Mouse (Mus musculus) liver, embryonic 12.5 days (tissue): Measurements from ENCODE around the gene Abcb9. TPM values are rescaled to one million over a fixed set of nuclear protein-coding genes. Genes with fewer than 3 reads are reported as not detected.

ENCODE experiments used
- ATAC-seq: fragments of 200-750 bp; cut with Nextera tagmentation; 2 replicates; pipeline ENCODE4 v1.8.0; 2017; ENCODE audit warnings: moderate number of reproducible peaks, mild to moderate bottlenecking, moderate library complexity
- H3K27ac ChIP-seq: fragments of 300-500 bp; sonication (generic); 2 replicates; pipeline ENCODE4 v1.5.1; 2016; ENCODE audit warnings: mild to moderate bottlenecking
- H3K27me3 ChIP-seq: fragments of 300-500 bp; sonication (generic); replicated peaks from 2 replicates; pipeline ENCODE4 v1.6.1; 2016; ENCODE audit warnings: mild to moderate bottlenecking, moderate library complexity
- H3K36me3 ChIP-seq: fragments of 300-500 bp; sonication (generic); 2 replicates; pipeline ENCODE4 v1.6.1; 2016; ENCODE audit warnings: mild to moderate bottlenecking, moderate library complexity
- H3K4me1 ChIP-seq: fragments of 300-500 bp; sonication (generic); 2 replicates; pipeline ENCODE4 v1.6.1; 2016
- H3K4me2 ChIP-seq: fragments of 300-500 bp; sonication (generic); 2 replicates; pipeline ENCODE4 v1.6.1; 2016; ENCODE audit warnings: mild to moderate bottlenecking, moderate library complexity
- H3K4me3 ChIP-seq: fragments of 300-500 bp; sonication (generic); 2 replicates; pipeline ENCODE4 v1.5.1; 2016; ENCODE audit warnings: mild to moderate bottlenecking, moderate library complexity
- H3K9ac ChIP-seq: fragments of 300-500 bp; sonication (generic); 2 replicates; pipeline ENCODE4 v1.6.1; 2016; ENCODE audit warnings: mild to moderate bottlenecking, moderate library complexity
- H3K9me3 ChIP-seq: fragments of 300-500 bp; sonication (generic); replicated peaks from 2 replicates; pipeline ENCODE4 v1.6.1; 2016; ENCODE audit warnings: mild to moderate bottlenecking, moderate library complexity
- WGBS: fragments of 180-500 bp; shearing (Covaris S2); methylation state at CpG from one replicate; pipeline ENCODE4 v1.1.7; 2016; ENCODE audit not compliant: insufficient replicate concordance; 5-methylcytosine and 5-hydroxymethylcytosine counted together
- polyA plus RNA-seq: library from polyadenylated mRNA; unstranded; fragments of >200 nt; fragmentation: Nextera tagmentation; extraction: Ambion mirVana; gene quantifications from 2 replicates; pipeline ENCODE4 v1.2.1, GENCODE M21; 2016

The Abcb9 gene
- polyA plus RNA-seq, 1 experiment from 2014 or later: 5.0 TPM

DNA sequence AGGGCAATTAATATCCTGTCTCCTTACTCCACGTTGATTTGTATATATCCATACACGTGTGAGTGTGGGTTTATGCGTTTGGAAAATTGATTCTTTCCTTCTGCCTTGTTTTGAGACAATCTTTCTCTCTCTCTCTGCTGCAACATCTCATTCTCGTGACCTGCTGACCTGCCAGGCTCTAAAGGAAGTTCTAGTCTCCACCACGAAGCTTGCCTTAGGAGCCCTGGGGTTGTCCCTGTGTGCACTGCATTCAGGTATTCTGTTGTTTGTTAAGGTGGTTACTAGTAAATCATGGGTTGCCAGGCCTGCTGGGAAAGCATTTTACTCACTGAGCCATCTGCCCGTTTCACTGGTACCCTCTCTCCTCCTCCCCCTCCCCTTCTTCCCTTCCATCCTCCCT is 59.3 kb downstream of the Abcb9 start:
- no peaks in the 10 kb centered on the region for H3K36me3 ChIP-seq
- H3K4me3 ChIP-seq: no peak overlapping the region
- peaks cover 50% of the 10 kb centered on the region for H3K4me1 ChIP-seq
- H3K27me3 ChIP-seq: no peaks in the 10 kb centered on the region
- no peaks in the 10 kb centered on the region for H3K9me3 ChIP-seq
- ATAC-seq: no peak
- H3K4me2 ChIP-seq: no peak overlapping the region
- WGBS: 36% methylated on average over 6 of the region's 6 CpGs
- no peak overlapping the region for H3K9ac ChIP-seq
- no peak overlapping the region for H3K27ac ChIP-seq

DNA sequence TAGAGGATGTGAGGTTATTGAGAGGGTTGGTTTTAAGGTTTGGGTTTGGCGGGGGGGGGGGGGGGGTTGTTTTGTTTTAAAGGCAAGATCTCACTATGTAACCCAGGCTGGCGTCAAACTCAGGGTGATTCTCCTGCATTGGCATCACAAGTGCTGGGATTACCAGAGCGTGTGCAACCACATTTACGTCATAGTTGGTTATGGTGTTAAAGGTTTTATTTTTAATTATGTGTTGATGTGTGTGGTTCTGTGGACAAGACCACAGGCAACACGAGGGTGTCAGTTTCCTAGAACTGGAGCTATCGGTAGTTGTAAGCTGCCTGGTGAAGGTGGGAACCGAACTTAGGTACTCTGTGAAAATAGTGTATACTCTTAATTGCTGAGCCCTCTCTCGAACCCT is 59.8 kb downstream of the Abcb9 start:
- no peak overlapping the region for H3K4me3 ChIP-seq
- H3K4me2 ChIP-seq: no peak overlapping the region
- H3K36me3 ChIP-seq: no peaks in the 10 kb centered on the region
- H3K9me3 ChIP-seq: no peaks in the 10 kb centered on the region
- peaks cover 54% of the 10 kb centered on the region for H3K4me1 ChIP-seq
- no peak for ATAC-seq
- no peak overlapping the region for H3K9ac ChIP-seq
- WGBS: 62% methylated on average over 8 of the region's 8 CpGs
- no peak overlapping the region for H3K27ac ChIP-seq
- no peaks in the 10 kb centered on the region for H3K27me3 ChIP-seq

DNA sequence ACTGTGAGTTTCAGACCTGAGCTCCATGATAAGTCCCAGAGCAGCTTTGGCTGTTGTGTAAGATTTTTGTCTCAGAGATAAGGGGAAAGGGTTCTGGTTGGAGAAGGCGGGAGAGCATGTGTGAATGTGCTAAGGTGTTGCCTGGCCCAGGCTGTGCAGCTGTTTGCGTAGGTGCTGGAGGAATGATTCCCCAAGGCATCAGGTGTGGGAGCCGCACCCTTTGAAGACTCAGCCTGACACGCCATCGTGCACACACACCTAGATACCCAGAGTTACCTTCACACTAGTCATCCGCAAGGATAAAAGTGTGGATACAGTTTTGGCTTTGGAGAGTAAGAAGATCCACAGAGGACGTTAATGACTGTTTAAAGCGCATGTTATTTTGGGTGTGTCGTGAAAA is 60.2 kb downstream of the Abcb9 start:
- H3K36me3 ChIP-seq: no peaks in the 10 kb centered on the region
- no peaks in the 10 kb centered on the region for H3K9me3 ChIP-seq
- WGBS: 64% methylated on average over 9 of the region's 9 CpGs
- no peak overlapping the region for H3K27ac ChIP-seq
- no peak overlapping the region for H3K9ac ChIP-seq
- ATAC-seq: no peak
- H3K4me3 ChIP-seq: no peak overlapping the region
- no peak overlapping the region for H3K4me2 ChIP-seq
- peaks cover 54% of the 10 kb centered on the region for H3K4me1 ChIP-seq
- no peaks in the 10 kb centered on the region for H3K27me3 ChIP-seq

DNA sequence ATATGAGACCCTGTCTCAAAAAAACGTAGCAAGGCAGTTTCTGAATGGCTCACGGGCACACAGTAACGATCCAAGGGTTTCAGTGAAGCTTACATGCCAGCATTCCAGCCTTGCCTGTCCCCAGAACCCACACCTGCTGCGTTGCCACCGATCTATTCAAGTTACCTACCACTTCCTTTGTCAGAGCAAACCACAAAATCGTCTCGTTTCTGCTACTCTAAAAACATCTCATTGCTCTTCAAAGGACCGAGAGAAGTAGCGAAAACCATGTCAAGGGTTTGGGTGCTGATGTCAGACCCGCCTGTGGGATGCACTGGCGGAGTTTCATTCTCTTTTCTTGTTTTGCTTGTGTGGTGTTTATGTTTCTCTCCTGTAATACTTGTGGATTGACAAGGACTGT is 61.1 kb downstream of the Abcb9 start:
- Histone ChIP-seq H3K9ac (no peak overlapping the region), H3K27me3 (no peaks in the 10 kb centered on the region), H3K4me3 (no peak overlapping the region), H3K4me1 (peaks cover 55% of the 10 kb centered on the region), H3K27ac (no peak overlapping the region), H3K9me3 (no peaks in the 10 kb centered on the region), H3K36me3 (peaks cover 5% of the 10 kb centered on the region), H3K4me2 (no peak overlapping the region)
- ATAC-seq: no peak
- WGBS: 52% methylated on average over 11 of the region's 11 CpGs

DNA sequence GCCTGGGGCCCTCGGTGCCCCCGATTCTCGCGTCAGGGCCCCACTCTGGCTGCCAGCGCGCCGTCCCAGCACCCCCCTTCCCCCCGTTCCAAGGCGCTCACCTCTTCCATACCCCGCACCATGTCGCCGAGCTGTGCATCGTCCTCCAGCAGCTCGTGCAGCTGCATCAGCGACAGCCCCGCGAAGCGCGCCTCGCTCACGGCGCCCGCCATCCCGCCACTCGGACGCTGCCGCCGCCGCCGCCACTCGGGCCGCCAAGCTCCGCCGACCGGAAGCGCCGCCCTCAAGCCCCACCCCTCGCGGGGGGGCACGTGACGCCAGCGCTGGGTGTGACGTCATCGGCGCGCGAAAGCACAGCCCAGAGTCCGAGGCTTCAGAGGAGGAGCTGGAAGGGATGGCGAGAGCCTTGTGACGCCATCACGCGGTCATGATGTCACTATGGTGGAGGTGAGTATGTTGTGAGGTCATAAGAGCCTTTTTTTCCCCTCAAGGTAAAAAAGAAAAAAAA is 63.5 kb downstream of the Abcb9 start, which contains the start of gene Vps37b:
Gene Vps37b, minus strand, starts transcription at position 270 of the 508 bp plus-strand sequence.
- peak within 1 kb of the TSS; percentile 97 for H3K4me3 ChIP-seq
- H3K27ac ChIP-seq: peak within 1 kb of the TSS; percentile 91
- no peaks in the 10 kb centered on the region for H3K9me3 ChIP-seq
- H3K9ac ChIP-seq: peak within 1 kb of the TSS; percentile 96
- H3K4me2 ChIP-seq: peak within 1 kb of the TSS; percentile 96
- H3K4me1 ChIP-seq: peaks cover 72% of the 10 kb centered on the region
- H3K27me3 ChIP-seq: no peaks in the 10 kb centered on the region
- peak; percentile 70 for ATAC-seq
- WGBS: under 1% methylated on average over 52 of the region's 52 CpGs
- peaks cover 20% of the 10 kb centered on the region for H3K36me3 ChIP-seq

DNA sequence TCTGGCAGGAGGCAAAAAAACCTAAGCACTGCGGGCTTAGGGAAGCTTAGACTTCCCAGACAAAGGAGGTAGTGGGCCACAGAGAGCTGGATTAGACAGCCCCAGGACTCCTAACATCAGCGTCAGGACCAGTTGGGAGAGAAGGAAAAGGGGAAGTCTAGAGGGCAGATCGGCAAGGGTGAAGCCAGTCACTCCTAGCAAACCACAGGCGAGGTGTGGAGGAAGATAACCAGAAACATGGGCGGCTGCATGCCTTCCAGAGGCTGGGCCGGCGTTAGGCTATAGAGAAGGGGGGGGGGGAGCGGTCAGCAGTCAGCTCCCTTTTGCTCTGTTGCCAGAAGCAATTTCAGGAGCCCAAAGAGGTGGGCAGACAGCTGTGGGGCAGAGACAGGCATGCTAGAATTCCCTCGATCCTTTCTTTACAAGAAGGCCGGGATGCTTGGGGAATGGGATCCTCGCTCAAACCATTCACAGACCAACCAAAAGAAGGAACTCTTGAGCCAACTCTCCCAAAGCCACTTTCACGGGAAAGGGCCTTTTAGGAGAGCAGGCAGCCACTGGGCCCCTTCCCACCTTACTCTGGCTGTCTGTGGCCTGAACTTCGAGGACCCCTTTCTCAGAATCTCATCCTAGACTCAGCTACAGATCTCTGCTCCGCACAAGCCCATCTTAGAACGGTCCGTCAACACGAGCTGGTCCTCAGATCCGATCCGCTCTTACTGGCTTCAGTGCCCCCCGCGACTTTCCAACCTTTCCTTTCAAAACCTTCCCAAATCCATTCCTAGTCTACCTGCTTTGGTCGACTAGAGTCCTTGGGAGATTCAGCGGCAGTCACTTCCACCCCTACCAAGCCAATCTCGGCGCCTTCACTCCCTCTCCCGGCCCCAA is 64.3 kb downstream of the Abcb9 start:
- peaks cover 21% of the 10 kb centered on the region for H3K36me3 ChIP-seq
- under 1% methylated on average over 25 of the region's 26 CpGs for WGBS
- H3K4me1 ChIP-seq: peaks cover 72% of the 10 kb centered on the region
- no peaks in the 10 kb centered on the region for H3K27me3 ChIP-seq
- H3K27ac ChIP-seq: peak overlapping the region; percentile 91
- H3K9me3 ChIP-seq: no peaks in the 10 kb centered on the region
- H3K4me2 ChIP-seq: peak overlapping the region; percentile 96
- peak overlapping the region; percentile 97 for H3K4me3 ChIP-seq
- peak; percentile 88 for ATAC-seq
- H3K9ac ChIP-seq: peak overlapping the region; percentile 96

DNA sequence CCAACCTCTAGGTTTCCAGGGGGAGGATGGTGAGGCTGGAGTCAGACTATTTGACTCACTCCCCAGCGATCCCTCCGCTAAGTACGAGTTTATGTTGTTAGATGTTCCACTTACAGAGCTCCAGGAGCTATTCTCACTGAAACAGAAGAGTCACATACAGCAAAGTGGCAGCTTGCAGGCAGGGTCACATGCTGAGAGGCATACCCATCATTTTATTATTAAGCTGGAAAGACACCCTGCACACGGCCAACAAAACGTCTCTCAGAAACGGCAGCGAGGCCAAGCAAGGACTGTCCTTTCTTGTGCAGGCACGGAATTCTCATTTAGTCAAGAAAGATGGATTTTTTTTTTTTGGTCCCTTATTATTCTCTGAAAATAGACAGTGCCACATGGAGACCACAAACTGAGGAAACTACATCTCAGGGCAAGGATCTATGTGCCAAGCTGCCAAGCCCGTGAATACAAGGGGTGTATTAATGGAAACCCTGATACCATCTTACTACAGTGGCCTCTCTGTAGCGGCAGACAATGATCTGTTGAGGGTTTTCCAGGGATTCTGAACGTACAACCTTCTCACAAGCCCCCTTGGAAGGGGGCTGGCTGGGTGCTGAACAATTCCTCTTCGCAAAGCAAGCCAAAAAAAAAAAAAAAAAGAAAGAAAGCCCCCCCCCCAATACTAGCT is 65.1 kb downstream of the Abcb9 start:
- WGBS: 43% methylated on average over 12 of the region's 12 CpGs
- Histone ChIP-seq H3K27ac (peak overlapping the region; percentile 91), H3K4me1 (peaks cover 73% of the 10 kb centered on the region), H3K27me3 (no peaks in the 10 kb centered on the region), H3K36me3 (peaks cover 29% of the 10 kb centered on the region), H3K4me2 (peak overlapping the region; percentile 96), H3K9ac (peak overlapping the region; percentile 96), H3K9me3 (no peaks in the 10 kb centered on the region), H3K4me3 (peak overlapping the region; percentile 97)
- no peak for ATAC-seq

DNA sequence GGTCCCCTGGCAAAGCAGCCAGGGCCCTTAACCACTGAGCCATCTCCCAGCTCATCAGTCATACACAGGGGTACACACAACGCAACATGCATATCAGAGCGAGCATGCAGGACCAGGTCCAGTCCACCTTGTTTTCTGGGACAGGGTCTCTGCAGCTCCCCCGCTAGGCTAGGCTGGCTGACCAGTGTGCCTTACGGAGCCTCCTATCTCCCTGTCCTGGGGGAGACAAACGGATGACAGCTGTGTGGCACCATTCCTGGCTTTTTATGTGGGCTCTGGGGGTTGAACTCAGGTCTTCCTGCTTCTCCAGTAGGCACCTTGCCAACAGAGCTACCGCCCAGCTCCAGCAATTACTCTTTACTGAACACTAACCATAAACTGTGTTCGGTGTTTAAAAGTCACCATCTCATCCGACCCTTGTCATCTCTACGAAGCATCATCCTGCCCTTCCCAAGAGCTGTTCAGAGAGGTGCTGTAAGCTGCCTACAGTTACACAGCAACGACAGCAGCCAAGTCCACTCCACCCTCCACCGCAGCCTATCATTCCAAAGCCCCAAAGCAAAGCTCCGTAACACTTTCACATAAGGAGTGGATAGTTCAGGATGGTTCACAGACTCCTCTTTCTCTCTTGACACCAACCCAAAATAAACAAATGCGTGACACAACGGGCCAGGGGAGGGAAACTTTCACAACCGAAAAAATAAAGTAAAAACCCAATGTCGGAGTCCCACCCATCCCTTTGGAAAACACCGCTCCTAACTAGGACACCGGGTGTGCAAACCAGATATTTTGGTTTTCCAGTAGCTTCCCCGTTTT is 66.2 kb downstream of the Abcb9 start:
- Histone ChIP-seq H3K9me3 (no peaks in the 10 kb centered on the region), H3K27me3 (no peaks in the 10 kb centered on the region), H3K4me1 (peaks cover 78% of the 10 kb centered on the region), H3K36me3 (peaks cover 37% of the 10 kb centered on the region), H3K4me3 (0 out of 2 replicates have a peak overlapping the region, but pooled peaks have one; percentile 97), H3K4me2 (peak overlapping the region; percentile 96), H3K27ac (no peak overlapping the region), H3K9ac (no peak overlapping the region)
- ATAC-seq: no peak
- WGBS: 83% methylated on average over 19 of the region's 19 CpGs

DNA sequence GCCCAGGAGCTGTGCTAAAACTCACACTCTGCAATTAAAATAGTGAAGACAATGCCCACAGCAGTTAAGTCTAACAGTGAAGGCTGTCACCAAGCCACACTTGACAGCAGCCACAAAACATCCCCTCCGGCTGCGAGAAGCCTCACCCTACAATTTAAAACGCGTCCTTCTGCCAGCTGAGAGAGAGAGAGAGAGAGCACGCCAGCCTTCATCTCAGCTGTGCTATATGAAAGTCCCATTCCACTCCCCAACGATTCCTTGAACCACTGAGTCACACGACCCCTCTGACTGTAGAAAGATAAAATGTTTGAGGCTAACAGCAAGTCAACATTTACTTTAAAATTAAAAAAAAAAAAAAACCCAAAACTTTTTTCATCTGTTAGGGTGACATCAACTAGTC is 66.9 kb downstream of the Abcb9 start:
- Histone ChIP-seq H3K4me2 (peak overlapping the region; percentile 43), H3K4me3 (no peak overlapping the region), H3K27me3 (no peaks in the 10 kb centered on the region), H3K9ac (peak overlapping the region; percentile 33; the same call in 1 of the 2 replicates), H3K36me3 (peaks cover 37% of the 10 kb centered on the region), H3K27ac (peak overlapping the region; percentile 61), H3K4me1 (peaks cover 85% of the 10 kb centered on the region), H3K9me3 (no peaks in the 10 kb centered on the region)
- 37% methylated on average over 7 of the region's 7 CpGs for WGBS
- ATAC-seq: no peak

DNA sequence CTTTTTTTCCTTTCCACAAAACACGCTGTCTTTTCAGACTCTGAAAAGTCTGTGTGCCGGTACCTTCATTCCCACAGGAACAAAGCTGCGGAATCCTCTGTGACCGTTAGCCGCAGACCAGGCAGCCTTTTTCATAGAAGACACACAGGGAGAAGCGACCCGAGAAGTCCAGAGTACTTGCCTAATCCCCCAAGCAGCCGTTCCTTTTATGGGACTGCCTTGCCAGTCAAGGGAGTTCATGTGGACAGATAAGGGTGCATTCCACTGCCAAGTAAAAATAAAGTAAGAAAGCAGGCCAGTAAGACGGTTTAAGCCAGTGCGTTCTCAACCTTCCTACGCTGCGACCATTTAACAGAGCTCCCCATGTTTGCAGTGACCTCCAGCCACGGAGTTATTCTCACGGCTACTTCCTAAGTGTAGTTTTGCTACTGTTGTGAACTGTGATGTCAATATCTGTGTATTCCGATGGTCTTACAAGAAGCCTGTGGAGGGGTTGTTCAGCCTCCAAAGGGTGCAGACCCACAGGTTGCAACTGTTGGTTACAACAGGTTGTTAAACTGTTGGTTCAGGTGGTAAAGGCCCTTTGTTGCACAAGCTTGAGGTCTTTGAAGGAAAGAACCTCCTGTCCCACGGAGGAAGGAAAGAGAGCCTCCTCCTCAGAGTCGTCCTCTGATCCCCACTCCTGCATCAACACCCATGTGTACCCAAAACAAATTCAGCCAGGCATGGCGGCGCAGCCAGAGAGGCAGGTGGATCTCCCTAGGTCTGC is 67.7 kb downstream of the Abcb9 start:
- Histone ChIP-seq H3K4me1 (peaks cover 93% of the 10 kb centered on the region), H3K27ac (peak overlapping the region; percentile 61), H3K9ac (peak overlapping the region; percentile 33), H3K27me3 (no peaks in the 10 kb centered on the region), H3K4me2 (peak overlapping the region; percentile 43), H3K9me3 (no peaks in the 10 kb centered on the region), H3K36me3 (peaks cover 37% of the 10 kb centered on the region), H3K4me3 (no peak overlapping the region)
- ATAC-seq: no peak
- WGBS: 51% methylated on average over 19 of the region's 19 CpGs

DNA sequence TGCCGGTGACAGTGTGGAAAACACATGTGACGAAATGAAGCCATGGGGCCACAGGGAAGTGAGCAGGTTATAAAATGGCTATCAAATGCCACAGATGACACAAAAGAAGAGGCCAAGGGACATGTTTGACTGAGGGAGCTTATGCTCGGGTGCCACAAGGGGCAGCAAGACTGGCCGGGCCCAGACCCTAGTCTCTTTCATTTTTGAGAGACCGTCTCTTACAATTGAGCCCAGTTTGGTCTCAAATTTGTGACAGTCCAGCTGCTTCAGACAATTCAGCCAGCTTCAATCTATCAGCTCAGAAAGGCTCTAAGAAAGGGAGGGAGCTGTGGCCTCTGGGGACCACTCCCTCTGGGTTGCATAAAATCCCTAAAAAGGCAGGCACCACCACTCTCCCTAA is 69.0 kb downstream of the Abcb9 start:
- no peaks in the 10 kb centered on the region for H3K9me3 ChIP-seq
- peaks cover 44% of the 10 kb centered on the region for H3K36me3 ChIP-seq
- peaks cover 97% of the 10 kb centered on the region for H3K4me1 ChIP-seq
- H3K27ac ChIP-seq: peak overlapping the region; percentile 3
- H3K9ac ChIP-seq: no peak overlapping the region
- no peak for ATAC-seq
- WGBS: 87% methylated on average over 5 of the region's 5 CpGs
- no peak overlapping the region for H3K4me3 ChIP-seq
- no peak overlapping the region for H3K4me2 ChIP-seq
- no peaks in the 10 kb centered on the region for H3K27me3 ChIP-seq
